Mouse (Mus musculus): ENCODE measurements around the gene Gtf2i. TPM values are rescaled to one million over a fixed set of nuclear protein-coding genes. Genes with fewer than 3 reads are reported as not detected.
"Not testable (repeated sequence)": the region's sequence is repeated elsewhere in the genome, so short reads cannot be mapped to it uniquely, and the experiment has no call there.

The Gtf2i gene
- polyA plus RNA-seq (2012; fragmentation: generic; extraction: Trizol): 79.7 TPM

DNA sequence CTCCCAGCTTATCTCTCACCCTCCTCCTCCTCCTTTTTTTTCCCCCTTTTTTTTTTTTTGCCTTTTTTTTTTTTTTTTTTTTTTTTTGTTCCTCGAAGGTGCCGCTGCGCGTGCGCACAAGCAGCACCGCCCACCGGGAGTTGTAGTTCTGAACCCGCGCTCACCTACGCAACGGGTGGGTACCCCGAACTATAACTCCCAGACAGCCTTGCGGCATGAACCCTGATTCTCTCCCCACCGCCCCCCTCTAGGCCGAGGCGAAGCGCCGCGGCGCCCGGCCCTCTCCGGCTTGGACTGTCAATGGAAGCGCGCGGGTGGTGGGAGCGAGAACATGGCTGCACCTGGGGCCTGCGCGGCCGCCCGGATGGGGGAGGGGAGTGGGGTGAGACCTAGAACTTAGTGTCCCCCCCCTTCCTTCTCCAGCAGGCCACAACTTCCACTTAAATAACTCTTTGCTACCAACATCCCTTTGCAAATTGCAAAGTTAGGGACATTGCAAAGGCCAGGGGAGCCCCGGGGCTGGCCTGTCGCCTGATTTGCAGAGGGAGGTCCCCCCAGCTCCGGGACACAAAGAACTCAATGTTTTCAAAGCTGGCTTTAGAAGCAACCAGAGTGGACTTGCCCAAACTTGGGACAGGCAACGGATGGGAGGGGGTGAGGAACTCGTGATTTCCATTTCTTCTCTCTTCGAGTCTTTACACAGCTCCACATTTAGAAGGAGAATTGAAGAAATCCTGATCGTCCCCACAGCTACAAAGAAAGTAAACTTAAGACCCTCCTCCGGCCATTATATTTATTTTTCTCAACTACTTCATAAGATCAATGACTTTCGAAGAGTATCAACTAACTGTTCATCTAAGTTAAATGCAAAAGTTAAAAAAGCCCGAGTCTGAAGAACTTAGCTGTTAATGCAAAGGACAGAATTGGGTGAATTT, at the start of gene Gtf2i:
Gtf2i (minus strand) TSS at position 73 of the 935 bp plus-strand sequence.
- Histone ChIP-seq H3K27me3 (ENCODE audit: control insufficient read depth, insufficient read depth, insufficient read length) (no peaks in the 10 kb centered on the region), H3K4me3 (peak within 1 kb of the TSS; percentile 88), H3K79me2 (ENCODE audit: control insufficient read depth, insufficient read depth) (peaks cover 43% of the 10 kb centered on the region), H3K36me3 (ENCODE audit: control insufficient read depth, insufficient read depth) (peaks cover 4% of the 10 kb centered on the region), H3K4me2 (ENCODE audit: low read depth) (peak within 1 kb of the TSS; percentile 90), H3ac (ENCODE audit: control insufficient read depth, insufficient read length) (peak within 1 kb of the TSS; percentile 96)
- TF ChIP-seq TCF12 (IDR thresholded peaks at IDR 0.05; ENCODE audit: insufficient read depth, poor library complexity, severe bottlenecking): no peak
- no peak for TF ChIP-seq MAX (IDR thresholded peaks at IDR 0.05; ENCODE audit: low read depth)
- TF ChIP-seq TCF3 (IDR thresholded peaks at IDR 0.05; ENCODE audit: insufficient read length, low read depth): no peak
- peak; percentile 26 for TF ChIP-seq POLR2AphosphoS2 (IDR thresholded peaks at IDR 0.05; ENCODE audit: insufficient read length, low read depth)
- no peak for TF ChIP-seq REST (IDR thresholded peaks at IDR 0.05; ENCODE audit: insufficient read depth, insufficient read length)
- no peak for TF ChIP-seq E2F4 (IDR thresholded peaks at IDR 0.05; ENCODE audit: insufficient read depth)
- no peak for TF ChIP-seq SRF (IDR thresholded peaks at IDR 0.05; ENCODE audit: control insufficient read depth, insufficient read length, low read depth)
- peak; percentile 64 for TF ChIP-seq POLR2A (IDR thresholded peaks at IDR 0.05; ENCODE audit: insufficient read length, low read depth)
- no peak for TF ChIP-seq USF1 (IDR thresholded peaks at IDR 0.05; ENCODE audit: low read depth)
- no peak for TF ChIP-seq CEBPB (IDR thresholded peaks at IDR 0.05; ENCODE audit: insufficient read depth, poor library complexity, severe bottlenecking)
- TF ChIP-seq MYOD1 (IDR thresholded peaks at IDR 0.05; ENCODE audit: control insufficient read depth in 1 of 3, insufficient read length in 2 of 3, low read depth in 2 of 3): peak in 1 of 3 experiments; percentile 31
- no peak for TF ChIP-seq MYOG (IDR thresholded peaks at IDR 0.05; ENCODE audit: control insufficient read depth in 1 of 3, insufficient read depth in 1 of 3, insufficient read length in 2 of 3, low read depth in 2 of 3)

DNA sequence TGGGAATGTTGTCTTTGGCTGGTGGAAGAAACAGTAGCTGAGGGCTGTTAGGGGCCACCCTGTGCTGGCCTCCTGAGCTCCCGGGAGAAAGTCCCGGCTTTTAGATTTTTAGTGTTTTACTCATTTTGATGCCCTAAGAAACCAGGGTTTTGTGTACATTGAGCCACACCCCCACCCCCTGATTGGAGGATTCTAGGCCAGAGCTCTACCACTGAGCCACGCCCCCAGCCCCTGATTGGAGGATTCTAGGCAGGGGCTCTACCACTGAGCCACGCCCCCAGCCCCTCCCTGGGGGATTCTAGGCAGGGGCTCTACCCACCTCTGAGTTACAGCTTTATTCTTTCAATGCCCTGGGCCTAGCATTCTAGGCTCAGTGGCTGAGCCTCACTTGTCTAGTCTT, 44.5 kb upstream of the Gtf2i start:
- Histone ChIP-seq H3K79me2 (ENCODE audit: control insufficient read depth, insufficient read depth) (no peaks in the 10 kb centered on the region), H3ac (ENCODE audit: control insufficient read depth, insufficient read length) (no peak overlapping the region), H3K4me2 (ENCODE audit: low read depth) (no peak overlapping the region), H3K4me3 (no peak overlapping the region), H3K36me3 (ENCODE audit: control insufficient read depth, insufficient read depth) (peaks cover 18% of the 10 kb centered on the region), H3K27me3 (ENCODE audit: control insufficient read depth, insufficient read depth, insufficient read length) (no peaks in the 10 kb centered on the region)
- no peak for TF ChIP-seq CEBPB (IDR thresholded peaks at IDR 0.05; ENCODE audit: insufficient read depth, poor library complexity, severe bottlenecking)
- no peak for TF ChIP-seq MAX (IDR thresholded peaks at IDR 0.05; ENCODE audit: low read depth)
- no peak for TF ChIP-seq MYOD1 (IDR thresholded peaks at IDR 0.05; ENCODE audit: control insufficient read depth in 1 of 3, insufficient read length in 2 of 3, low read depth in 2 of 3)
- no peak for TF ChIP-seq REST (IDR thresholded peaks at IDR 0.05; ENCODE audit: insufficient read depth, insufficient read length)
- TF ChIP-seq TCF12 (IDR thresholded peaks at IDR 0.05; ENCODE audit: insufficient read depth, poor library complexity, severe bottlenecking): no peak
- TF ChIP-seq E2F4 (IDR thresholded peaks at IDR 0.05; ENCODE audit: insufficient read depth): no peak
- TF ChIP-seq POLR2AphosphoS2 (IDR thresholded peaks at IDR 0.05; ENCODE audit: insufficient read length, low read depth): no peak
- TF ChIP-seq SRF (IDR thresholded peaks at IDR 0.05; ENCODE audit: control insufficient read depth, insufficient read length, low read depth): no peak
- TF ChIP-seq MYOG (IDR thresholded peaks at IDR 0.05; ENCODE audit: control insufficient read depth in 1 of 3, insufficient read depth in 1 of 3, insufficient read length in 2 of 3, low read depth in 2 of 3): no peak
- TF ChIP-seq USF1 (IDR thresholded peaks at IDR 0.05; ENCODE audit: low read depth): no peak
- TF ChIP-seq TCF3 (IDR thresholded peaks at IDR 0.05; ENCODE audit: insufficient read length, low read depth): no peak
- no peak for TF ChIP-seq POLR2A (IDR thresholded peaks at IDR 0.05; ENCODE audit: insufficient read length, low read depth)

DNA sequence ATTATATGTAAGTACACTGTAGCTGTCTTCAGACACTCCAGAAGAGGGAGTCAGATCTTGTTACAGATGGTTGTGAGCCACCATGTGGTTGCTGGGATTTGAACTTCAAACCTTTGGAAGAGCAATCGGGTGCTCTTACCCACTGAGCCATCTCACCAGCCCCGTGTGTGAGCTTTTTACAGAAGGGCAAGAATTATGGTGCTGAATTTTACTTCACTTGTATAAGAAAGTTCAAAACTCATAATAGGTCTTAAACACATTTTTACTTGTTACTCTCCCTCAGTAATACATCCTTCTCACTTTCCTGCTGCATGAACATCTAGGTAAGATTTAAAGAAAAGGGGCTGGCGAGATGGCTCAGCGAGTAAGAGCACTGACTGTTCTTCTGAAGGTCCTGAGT, 40.8 kb upstream of the Gtf2i start:
- not testable (repeated sequence) for H3K4me3 ChIP-seq; H3K79me2 ChIP-seq (ENCODE audit: control insufficient read depth, insufficient read depth); H3K36me3 ChIP-seq (ENCODE audit: control insufficient read depth, insufficient read depth); H3K4me2 ChIP-seq (ENCODE audit: low read depth); H3K27me3 ChIP-seq (ENCODE audit: control insufficient read depth, insufficient read depth, insufficient read length); H3ac ChIP-seq (ENCODE audit: control insufficient read depth, insufficient read length)

DNA sequence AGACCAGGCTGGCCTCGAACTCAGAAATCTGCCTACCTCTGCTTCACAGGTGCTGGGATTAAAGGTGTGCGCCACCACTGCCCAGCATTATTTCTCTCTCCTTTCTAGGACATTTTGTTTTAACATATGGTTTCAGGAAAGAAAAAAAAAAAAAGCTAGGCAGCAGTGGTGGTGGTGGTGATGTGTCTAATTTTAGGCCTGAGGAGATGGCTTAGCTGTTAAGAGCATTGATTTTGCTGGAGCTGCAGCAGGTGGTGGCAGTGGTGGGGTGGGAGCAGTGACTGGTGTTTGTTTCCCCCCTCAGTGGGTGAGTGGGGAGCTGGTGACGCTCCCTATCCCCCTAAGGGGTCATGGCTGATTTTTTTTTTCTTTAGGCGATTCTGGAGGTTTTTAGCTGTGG, 38.6 kb upstream of the Gtf2i start:
- Histone ChIP-seq H3K36me3 (ENCODE audit: control insufficient read depth, insufficient read depth) (no peaks in the 10 kb centered on the region), H3K4me2 (ENCODE audit: low read depth) (peak overlapping the region; percentile 5), H3K79me2 (ENCODE audit: control insufficient read depth, insufficient read depth) (no peaks in the 10 kb centered on the region), H3K27me3 (ENCODE audit: control insufficient read depth, insufficient read depth, insufficient read length) (no peaks in the 10 kb centered on the region), H3K4me3 (no peak overlapping the region), H3ac (ENCODE audit: control insufficient read depth, insufficient read length) (no peak overlapping the region)
- TF ChIP-seq USF1 (IDR thresholded peaks at IDR 0.05; ENCODE audit: low read depth): no peak
- peak in 1 of 3 experiments; percentile 42 for TF ChIP-seq MYOD1 (IDR thresholded peaks at IDR 0.05; ENCODE audit: control insufficient read depth in 1 of 3, insufficient read length in 2 of 3, low read depth in 2 of 3)
- TF ChIP-seq MYOG (IDR thresholded peaks at IDR 0.05; ENCODE audit: control insufficient read depth in 1 of 3, insufficient read depth in 1 of 3, insufficient read length in 2 of 3, low read depth in 2 of 3): no peak
- TF ChIP-seq POLR2AphosphoS2 (IDR thresholded peaks at IDR 0.05; ENCODE audit: insufficient read length, low read depth): peak; percentile 11

DNA sequence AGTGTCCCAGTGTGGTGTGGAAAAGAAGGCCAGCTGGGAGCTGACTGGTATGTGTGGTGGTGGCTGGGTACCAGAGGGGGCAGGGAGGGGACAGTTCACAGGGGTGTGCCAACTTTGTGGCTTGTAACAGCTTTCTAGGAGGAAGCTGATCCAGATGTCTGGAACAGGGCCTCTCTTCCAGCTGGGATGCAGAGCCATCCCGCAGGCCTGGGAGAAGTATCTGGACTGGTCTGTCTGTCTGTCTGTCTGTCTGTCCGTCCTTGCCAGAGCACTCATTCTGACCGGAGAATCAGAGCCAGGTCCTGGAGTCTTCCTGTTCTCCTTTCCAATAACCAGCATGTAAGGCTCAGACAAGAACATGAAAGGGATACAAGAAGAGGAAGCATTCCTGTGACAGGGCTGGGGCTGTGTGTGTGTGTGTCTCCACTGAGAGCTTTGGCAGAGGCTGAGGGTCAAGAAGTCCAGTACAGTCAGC, 38.0 kb upstream of the Gtf2i start:
- Histone ChIP-seq H3K79me2 (ENCODE audit: control insufficient read depth, insufficient read depth) (no peaks in the 10 kb centered on the region), H3ac (ENCODE audit: control insufficient read depth, insufficient read length) (no peak overlapping the region), H3K27me3 (ENCODE audit: control insufficient read depth, insufficient read depth, insufficient read length) (no peaks in the 10 kb centered on the region), H3K36me3 (ENCODE audit: control insufficient read depth, insufficient read depth) (no peaks in the 10 kb centered on the region), H3K4me2 (ENCODE audit: low read depth) (peak overlapping the region; percentile 7), H3K4me3 (no peak overlapping the region)
- TF ChIP-seq MAX (IDR thresholded peaks at IDR 0.05; ENCODE audit: low read depth) (no peak), POLR2AphosphoS2 (IDR thresholded peaks at IDR 0.05; ENCODE audit: insufficient read length, low read depth) (peak; percentile 18), TCF12 (IDR thresholded peaks at IDR 0.05; ENCODE audit: insufficient read depth, poor library complexity, severe bottlenecking) (no peak), TCF3 (IDR thresholded peaks at IDR 0.05; ENCODE audit: insufficient read length, low read depth) (no peak), MYOG (IDR thresholded peaks at IDR 0.05; ENCODE audit: control insufficient read depth in 1 of 3, insufficient read depth in 1 of 3, insufficient read length in 2 of 3, low read depth in 2 of 3) (peak in 1 of 3 experiments; percentile 49), MYOD1 (IDR thresholded peaks at IDR 0.05; ENCODE audit: control insufficient read depth in 1 of 3, insufficient read length in 2 of 3, low read depth in 2 of 3) (peak in 2 of 3 experiments; percentile 23 to 61), E2F4 (IDR thresholded peaks at IDR 0.05; ENCODE audit: insufficient read depth) (no peak), USF1 (IDR thresholded peaks at IDR 0.05; ENCODE audit: low read depth) (no peak)
